Mouse (Mus musculus) neural tube, embryonic 15.5 days (tissue): ENCODE data around the gene Gpc3. TPM values are rescaled to one million over a fixed set of nuclear protein-coding genes. Genes with fewer than 3 reads are reported as not detected.
A peak's percentile ranks its signal among the peaks of the same experiment; 100 is the strongest.

Source experiments
- ATAC-seq: fragments of 200-750 bp; cut with Nextera tagmentation; 2 replicates; pipeline ENCODE4 v1.8.0; 2017; ENCODE audit warnings: mild to moderate bottlenecking, moderate TSS enrichment, moderate library complexity; ENCODE audit not compliant: low FRiP score
- H3K27ac ChIP-seq: fragments of 300-500 bp; sonication (generic); replicated peaks from 2 replicates; pipeline ENCODE4 v1.5.1; 2015; ENCODE audit warnings: mild to moderate bottlenecking, inconsistent platforms
- H3K27me3 ChIP-seq: fragments of 300-500 bp; sonication (generic); replicated peaks from 2 replicates; pipeline ENCODE4 v1.6.1; 2015; ENCODE audit warnings: inconsistent platforms
- H3K36me3 ChIP-seq: fragments of 300-500 bp; sonication (generic); 2 replicates; pipeline ENCODE4 v1.6.1; 2015; ENCODE audit warnings: inconsistent platforms
- H3K4me1 ChIP-seq: fragments of 300-500 bp; sonication (generic); 2 replicates; pipeline ENCODE4 v1.6.1; 2015; ENCODE audit warnings: inconsistent platforms
- H3K4me2 ChIP-seq: fragments of 300-500 bp; sonication (generic); 2 replicates; pipeline ENCODE4 v1.6.1; 2015; ENCODE audit warnings: inconsistent platforms, mild to moderate bottlenecking, moderate library complexity
- H3K4me3 ChIP-seq: fragments of 300-500 bp; sonication (generic); replicated peaks from 2 replicates; pipeline ENCODE4 v1.5.1; 2015; ENCODE audit warnings: mild to moderate bottlenecking, inconsistent platforms
- H3K9ac ChIP-seq: fragments of 300-500 bp; sonication (generic); replicated peaks from 2 replicates; pipeline ENCODE4 v1.6.1; 2015; ENCODE audit warnings: mild to moderate bottlenecking, inconsistent platforms
- H3K9me3 ChIP-seq: fragments of 300-500 bp; sonication (generic); replicated peaks from 2 replicates; pipeline ENCODE4 v1.6.1; 2016; ENCODE audit warnings: inconsistent platforms
- WGBS: fragments of 180-500 bp; shearing (Covaris S2); methylation state at CpG from one replicate; pipeline ENCODE4 v1.1.7; 2015; ENCODE audit warnings: mixed read lengths; 5-methylcytosine and 5-hydroxymethylcytosine counted together
- polyA plus RNA-seq: library from polyadenylated mRNA; unstranded; fragments of >200 nt; fragmentation: Nextera tagmentation; extraction: Ambion mirVana; gene quantifications from 2 replicates; pipeline ENCODE4 v1.2.1, GENCODE M21; 2015

Gpc3 gene
- polyA plus RNA-seq, 1 experiment from 2014 or later, result 86.6 TPM

- Histone ChIP-seq H3K4me3 (no peak overlapping the region), H3K27me3 (peaks cover 9% of the 10 kb centered on the region; the same call in 1 of the 2 replicates)
- WGBS, result 43% methylated on average over 3 of the region's 3 CpGs
Measured at GRCm38 (mm10) chrX:52617813-52618212, 4.1 kb upstream of the Gpc3 start.

GRCm38 (mm10) chrX:52616152-52616551 is 2.4 kb upstream of the Gpc3 start:
- Histone ChIP-seq H3K9ac (no peak overlapping the region), H3K27me3 (peaks cover 12% of the 10 kb centered on the region; the same call in 1 of the 2 replicates), H3K27ac (no peak overlapping the region), H3K9me3 (no peaks in the 10 kb centered on the region), H3K4me2 (no peak overlapping the region), H3K4me1 (0 out of 2 replicates have a peak, but pooled peaks cover 13% of the 10 kb centered on the region), H3K4me3 (no peak overlapping the region), H3K36me3 (no peaks in the 10 kb centered on the region)
- ATAC-seq, result no peak
- WGBS, result 69% methylated on average over 5 of the region's 5 CpGs

More at GRCm38 (mm10) chrX:52617813-52618212, 4.1 kb upstream of the Gpc3 start:
- Histone ChIP-seq H3K36me3 (no peaks in the 10 kb centered on the region), H3K27ac (no peak overlapping the region), H3K4me2 (no peak overlapping the region), H3K9ac (no peak overlapping the region), H3K9me3 (no peaks in the 10 kb centered on the region), H3K4me1 (0 out of 2 replicates have a peak, but pooled peaks cover 11% of the 10 kb centered on the region)
- ATAC-seq, result no peak

GRCm38 (mm10) chrX:52614031-52614381 is 256 bp upstream of the Gpc3 start:
- H3K4me3 ChIP-seq, result peak overlapping the region; percentile 47
- H3K36me3 ChIP-seq, result no peaks in the 10 kb centered on the region
- no peak overlapping the region for H3K27ac ChIP-seq
- ATAC-seq, result peak; percentile 93
- WGBS, result 23% methylated on average over 23 of the region's 23 CpGs
- 0 out of 2 replicates have a peak, but pooled peaks cover 13% of the 10 kb centered on the region for H3K4me1 ChIP-seq
- H3K27me3 ChIP-seq, result peaks cover 19% of the 10 kb centered on the region; the same call in 1 of the 2 replicates
- H3K9me3 ChIP-seq, result no peaks in the 10 kb centered on the region
- H3K4me2 ChIP-seq, result peak overlapping the region; percentile 84
- H3K9ac ChIP-seq, result peak overlapping the region; percentile 20; the same call in 1 of the 2 replicates

GRCm38 (mm10) chrX:52612806-52613205 is 944 bp downstream of the Gpc3 start:
- H3K36me3 ChIP-seq, result no peaks in the 10 kb centered on the region
- 21% methylated on average over 12 of the region's 12 CpGs for WGBS
- peak overlapping the region; percentile 84 for H3K4me2 ChIP-seq
- no peak for ATAC-seq
- H3K4me1 ChIP-seq, result 0 out of 2 replicates have a peak, but pooled peaks cover 13% of the 10 kb centered on the region
- H3K4me3 ChIP-seq, result peak overlapping the region; percentile 47
- H3K27ac ChIP-seq, result no peak overlapping the region; the same call in 1 of the 2 replicates
- no peaks in the 10 kb centered on the region for H3K9me3 ChIP-seq
- 0 out of 2 replicates have a peak overlapping the region, but pooled peaks have one; percentile 28 for H3K9ac ChIP-seq
- H3K27me3 ChIP-seq, result peaks cover 16% of the 10 kb centered on the region; the same call in 1 of the 2 replicates

- H3K4me3 ChIP-seq, result peak overlapping the region; percentile 47
- peak overlapping the region; percentile 28; the same call in 1 of the 2 replicates for H3K9ac ChIP-seq
- H3K4me1 ChIP-seq, result 0 out of 2 replicates have a peak, but pooled peaks cover 13% of the 10 kb centered on the region
- no peaks in the 10 kb centered on the region for H3K9me3 ChIP-seq
- no peak for ATAC-seq
- H3K36me3 ChIP-seq, result no peaks in the 10 kb centered on the region
- 26% methylated on average over 28 of the region's 28 CpGs for WGBS
- H3K27me3 ChIP-seq, result peaks cover 14% of the 10 kb centered on the region; the same call in 1 of the 2 replicates
- no peak overlapping the region for H3K27ac ChIP-seq
- H3K4me2 ChIP-seq, result peak overlapping the region; percentile 84
Measured at GRCm38 (mm10) chrX:52611987-52612670, 1.6 kb downstream of the Gpc3 start.

- H3K36me3 ChIP-seq, result no peaks in the 10 kb centered on the region
- peak overlapping the region; percentile 84 for H3K4me2 ChIP-seq
- no peak overlapping the region for H3K27ac ChIP-seq
- 34% methylated on average over 6 of the region's 6 CpGs for WGBS
- no peak overlapping the region for H3K9ac ChIP-seq
- H3K27me3 ChIP-seq, result peaks cover 14% of the 10 kb centered on the region; the same call in 1 of the 2 replicates
- no peak for ATAC-seq
- H3K9me3 ChIP-seq, result no peaks in the 10 kb centered on the region
- 0 out of 2 replicates have a peak, but pooled peaks cover 13% of the 10 kb centered on the region for H3K4me1 ChIP-seq
- peak overlapping the region; percentile 47 for H3K4me3 ChIP-seq
Measured at GRCm38 (mm10) chrX:52611541-52611940, 2.2 kb downstream of the Gpc3 start.

GRCm38 (mm10) chrX:52603143-52603542 is 10.6 kb downstream of the Gpc3 start:
- Histone ChIP-seq H3K9me3 (no peaks in the 10 kb centered on the region), H3K27me3 (no peaks in the 10 kb centered on the region)

GRCm38 (mm10) chrX:52599246-52599645 is 14.5 kb downstream of the Gpc3 start:
- no peaks in the 10 kb centered on the region for H3K4me1 ChIP-seq
- H3K4me3 ChIP-seq, result no peak overlapping the region
- no peak overlapping the region for H3K9ac ChIP-seq
- no peak overlapping the region for H3K27ac ChIP-seq
- 64% methylated on average over 1 of the region's 1 CpGs for WGBS
- no peak overlapping the region for H3K4me2 ChIP-seq
- no peaks in the 10 kb centered on the region for H3K9me3 ChIP-seq
- no peaks in the 10 kb centered on the region for H3K36me3 ChIP-seq
- no peak for ATAC-seq
- no peaks in the 10 kb centered on the region for H3K27me3 ChIP-seq

More at GRCm38 (mm10) chrX:52603143-52603542, 10.6 kb downstream of the Gpc3 start:
- no peak overlapping the region for H3K9ac ChIP-seq
- H3K4me1 ChIP-seq, result no peaks in the 10 kb centered on the region
- H3K4me2 ChIP-seq, result no peak overlapping the region
- ATAC-seq, result no peak
- no peaks in the 10 kb centered on the region for H3K36me3 ChIP-seq
- 69% methylated on average over 4 of the region's 4 CpGs for WGBS
- no peak overlapping the region for H3K27ac ChIP-seq
- no peak overlapping the region for H3K4me3 ChIP-seq

GRCm38 (mm10) chrX:52587671-52588070 is 26.1 kb downstream of the Gpc3 start:
- Histone ChIP-seq H3K27ac (no peak overlapping the region), H3K9ac (no peak overlapping the region), H3K4me1 (no peaks in the 10 kb centered on the region), H3K27me3 (no peaks in the 10 kb centered on the region), H3K36me3 (no peaks in the 10 kb centered on the region), H3K4me2 (no peak overlapping the region), H3K4me3 (no peak overlapping the region), H3K9me3 (no peaks in the 10 kb centered on the region)
- no peak for ATAC-seq

- Histone ChIP-seq H3K27me3 (no peaks in the 10 kb centered on the region), H3K9me3 (no peaks in the 10 kb centered on the region), H3K9ac (no peak overlapping the region), H3K4me3 (no peak overlapping the region), H3K4me2 (no peak overlapping the region), H3K4me1 (no peaks in the 10 kb centered on the region), H3K27ac (no peak overlapping the region), H3K36me3 (no peaks in the 10 kb centered on the region)
- no peak for ATAC-seq
- WGBS, result 85% methylated on average over 4 of the region's 4 CpGs
Measured at GRCm38 (mm10) chrX:52559995-52560394, 53.8 kb downstream of the Gpc3 start.

GRCm38 (mm10) chrX:52558526-52558925 is 55.2 kb downstream of the Gpc3 start:
- Histone ChIP-seq H3K4me2 (no peak overlapping the region), H3K9me3 (no peaks in the 10 kb centered on the region), H3K9ac (no peak overlapping the region), H3K4me3 (no peak overlapping the region), H3K4me1 (no peaks in the 10 kb centered on the region), H3K36me3 (no peaks in the 10 kb centered on the region), H3K27me3 (no peaks in the 10 kb centered on the region), H3K27ac (no peak overlapping the region)
- 45% methylated on average over 5 of the region's 5 CpGs for WGBS
- ATAC-seq, result no peak

GRCm38 (mm10) chrX:52557489-52557888 is 56.3 kb downstream of the Gpc3 start:
- H3K4me3 ChIP-seq, result no peak overlapping the region
- H3K4me2 ChIP-seq, result no peak overlapping the region
- no peak overlapping the region for H3K27ac ChIP-seq
- ATAC-seq, result no peak
- H3K36me3 ChIP-seq, result no peaks in the 10 kb centered on the region
- no peaks in the 10 kb centered on the region for H3K27me3 ChIP-seq
- WGBS, result 81% methylated on average over 6 of the region's 6 CpGs
- H3K9ac ChIP-seq, result no peak overlapping the region
- no peaks in the 10 kb centered on the region for H3K9me3 ChIP-seq
- no peaks in the 10 kb centered on the region for H3K4me1 ChIP-seq
